Mouse (Mus musculus) lung, embryonic 16.5 days (tissue): ENCODE measurements at regions not wholly inside any gene's neighbourhood (a gene's known extent, or its start where the extent isn't known, plus 50 kb on each side); places are given as distances from the start of the nearest gene placed in this dataset.
"Not testable (repeated sequence)": the region's sequence is repeated elsewhere in the genome, so short reads cannot be mapped to it uniquely, and the experiment has no call there.

Source experiments
- ATAC-seq: fragments of 200-750 bp; cut with Nextera tagmentation; 2 replicates; pipeline ENCODE4 v1.8.0; 2017; ENCODE audit warnings: low read depth, mild to moderate bottlenecking, moderate library complexity
- H3K27ac ChIP-seq: fragments of 300-500 bp; sonication (generic); 2 replicates; pipeline ENCODE4 v1.5.1; 2014; ENCODE audit warnings: mild to moderate bottlenecking, control low read depth, low read length
- H3K27me3 ChIP-seq: fragments of 300-500 bp; sonication (generic); 2 replicates; pipeline ENCODE4 v1.6.1; 2014; ENCODE audit warnings: low read depth, low read length, mixed read lengths; ENCODE audit not compliant: control insufficient read depth, insufficient read depth
- H3K36me3 ChIP-seq: fragments of 300-500 bp; sonication (generic); 2 replicates; pipeline ENCODE4 v1.6.1; 2014; ENCODE audit warnings: low read length; ENCODE audit not compliant: control insufficient read depth, insufficient read depth
- H3K4me1 ChIP-seq: fragments of 300-500 bp; sonication (generic); replicated peaks from 2 replicates; pipeline ENCODE4 v1.6.1; 2014; ENCODE audit warnings: low read length, mixed read lengths; ENCODE audit not compliant: control insufficient read depth, insufficient read depth
- H3K4me2 ChIP-seq: fragments of 300-500 bp; sonication (generic); 2 replicates; pipeline ENCODE4 v1.6.1; 2014; ENCODE audit warnings: low read depth, low read length, control low read depth
- H3K4me3 ChIP-seq: fragments of 300-500 bp; sonication (generic); 2 replicates; pipeline ENCODE4 v1.5.1; 2014; ENCODE audit warnings: mild to moderate bottlenecking, low read length, control low read depth
- H3K9ac ChIP-seq: fragments of 300-500 bp; sonication (generic); 2 replicates; pipeline ENCODE4 v1.6.1; 2014; ENCODE audit warnings: low read length, control low read depth
- H3K9me3 ChIP-seq: fragments of 300-500 bp; sonication (generic); 2 replicates; pipeline ENCODE4 v1.6.1; 2016; ENCODE audit warnings: low read length; ENCODE audit not compliant: control insufficient read depth
- WGBS: fragments of 180-500 bp; shearing (Covaris S2); extraction: QIAGEN DNeasy Blood & Tissue Kit; methylation state at CpG from one replicate; pipeline ENCODE4 v1.1.7; 2014; 5-methylcytosine and 5-hydroxymethylcytosine counted together

DNA sequence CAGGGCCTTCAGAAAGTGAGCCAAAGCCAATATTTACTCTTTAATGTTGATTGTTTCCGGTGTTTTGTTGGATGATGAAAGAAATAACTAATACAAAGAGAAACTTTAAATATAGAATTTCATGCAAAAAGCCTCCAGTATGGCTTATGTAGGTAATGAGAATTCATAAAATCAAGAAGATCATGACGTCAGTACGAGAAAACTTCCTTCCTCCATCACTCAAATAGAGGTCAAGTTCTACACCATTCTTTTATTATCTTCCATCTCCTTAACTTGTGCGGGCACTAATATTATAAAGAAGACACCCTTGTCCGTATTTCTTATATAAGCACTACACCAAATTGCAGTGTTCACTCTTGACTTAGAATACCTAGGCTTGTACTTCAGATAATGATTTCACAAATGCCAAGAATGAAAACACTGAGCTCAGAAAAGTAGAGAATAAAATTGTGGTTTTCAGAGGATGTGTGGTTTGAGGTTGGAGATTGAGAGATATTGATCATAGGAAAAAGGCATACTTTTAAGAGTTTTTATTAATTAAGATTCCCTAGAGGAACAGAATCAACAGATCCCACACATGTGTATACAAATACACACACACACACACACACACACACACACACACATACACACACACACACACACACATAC, 130.8 kb upstream of the Slc13a1 start:
- no peaks in the 10 kb centered on the region for H3K27me3 ChIP-seq
- no peak overlapping the region for H3K27ac ChIP-seq
- no peak overlapping the region for H3K4me3 ChIP-seq
- H3K36me3 ChIP-seq: no peaks in the 10 kb centered on the region
- no peak overlapping the region for H3K9ac ChIP-seq
- 80% methylated on average over 5 of the region's 5 CpGs for WGBS
- H3K4me2 ChIP-seq: no peak overlapping the region
- no peak for ATAC-seq
- H3K9me3 ChIP-seq: no peaks in the 10 kb centered on the region
- H3K4me1 ChIP-seq: no peaks in the 10 kb centered on the region

DNA sequence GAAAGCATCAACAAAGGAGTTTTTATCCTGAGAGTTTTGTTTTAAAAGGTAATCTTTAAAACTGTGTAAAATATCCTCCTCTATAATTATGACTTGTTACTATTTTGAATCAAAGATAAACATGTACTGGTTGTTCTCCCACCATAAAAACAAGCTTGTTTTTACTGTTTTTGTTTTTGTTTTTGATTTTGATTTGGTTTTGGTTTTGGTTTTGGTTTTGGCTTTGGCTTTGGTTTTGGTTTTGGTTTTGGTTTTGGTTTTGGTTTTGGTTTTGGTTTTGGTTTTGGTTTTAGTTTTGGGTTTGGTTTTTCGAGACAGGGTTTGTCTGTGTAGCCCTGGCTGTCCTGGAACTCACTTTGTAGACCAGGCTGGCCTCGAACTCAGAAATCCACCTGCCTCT, 120.9 kb upstream of the Slc13a1 start:
- not testable (repeated sequence) for H3K27me3 ChIP-seq, ATAC-seq, H3K4me2 ChIP-seq, H3K27ac ChIP-seq, H3K9me3 ChIP-seq, H3K4me3 ChIP-seq, H3K36me3 ChIP-seq, H3K9ac ChIP-seq, H3K4me1 ChIP-seq
- 73% methylated on average over 2 of the region's 2 CpGs for WGBS

DNA sequence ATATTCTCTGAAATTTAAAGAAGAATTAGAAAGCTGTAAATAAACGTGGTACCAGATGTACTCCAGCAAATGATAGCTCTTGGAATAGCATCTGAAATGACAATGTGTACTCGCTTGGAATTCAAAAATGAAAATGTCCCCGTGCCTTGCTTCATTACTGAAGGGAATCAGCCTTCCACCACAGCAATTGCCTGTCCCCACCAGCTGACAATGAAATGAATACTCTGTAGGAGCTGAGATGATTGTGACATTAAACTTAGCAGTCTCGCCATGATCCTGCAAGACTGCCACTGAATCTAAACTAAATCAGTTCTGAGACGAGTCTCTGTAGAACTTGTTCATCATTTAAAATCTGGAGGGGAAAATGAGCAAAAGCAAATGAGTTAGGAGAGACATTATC, 104.9 kb upstream of the Slc13a1 start:
- H3K4me1 ChIP-seq: no peaks in the 10 kb centered on the region
- no peak overlapping the region for H3K4me3 ChIP-seq
- H3K9me3 ChIP-seq: no peaks in the 10 kb centered on the region
- H3K27ac ChIP-seq: no peak overlapping the region
- no peak overlapping the region for H3K4me2 ChIP-seq
- WGBS: 70% methylated on average over 5 of the region's 5 CpGs
- no peak overlapping the region for H3K9ac ChIP-seq
- no peak for ATAC-seq
- no peaks in the 10 kb centered on the region for H3K27me3 ChIP-seq
- H3K36me3 ChIP-seq: no peaks in the 10 kb centered on the region

- Histone ChIP-seq H3K9ac (no peak overlapping the region), H3K4me2 (no peak overlapping the region), H3K27ac (no peak overlapping the region), H3K9me3 (no peaks in the 10 kb centered on the region), H3K4me1 (no peaks in the 10 kb centered on the region), H3K4me3 (no peak overlapping the region), H3K27me3 (no peaks in the 10 kb centered on the region), H3K36me3 (no peaks in the 10 kb centered on the region)
- ATAC-seq: no peak
- 69% methylated on average over 3 of the region's 3 CpGs for WGBS
Measured at GRCm38 (mm10) chr6:24269633-24270032, 101.7 kb upstream of the Slc13a1 start.

GRCm38 (mm10) chr6:24263796-24264195, 95.9 kb upstream of the Slc13a1 start:
- WGBS: 76% methylated on average over 4 of the region's 4 CpGs
- H3K9ac ChIP-seq: no peak overlapping the region
- H3K9me3 ChIP-seq: no peaks in the 10 kb centered on the region
- no peak for ATAC-seq
- no peaks in the 10 kb centered on the region for H3K36me3 ChIP-seq
- no peak overlapping the region for H3K4me3 ChIP-seq
- no peaks in the 10 kb centered on the region for H3K27me3 ChIP-seq
- H3K4me2 ChIP-seq: no peak overlapping the region
- no peaks in the 10 kb centered on the region for H3K4me1 ChIP-seq
- H3K27ac ChIP-seq: no peak overlapping the region

GRCm38 (mm10) chr6:24262578-24262977, 94.7 kb upstream of the Slc13a1 start:
- H3K27ac ChIP-seq: no peak overlapping the region
- no peaks in the 10 kb centered on the region for H3K4me1 ChIP-seq
- H3K9ac ChIP-seq: no peak overlapping the region
- no peaks in the 10 kb centered on the region for H3K9me3 ChIP-seq
- no peaks in the 10 kb centered on the region for H3K27me3 ChIP-seq
- no peaks in the 10 kb centered on the region for H3K36me3 ChIP-seq
- 71% methylated on average over 5 of the region's 5 CpGs for WGBS
- no peak overlapping the region for H3K4me3 ChIP-seq
- ATAC-seq: no peak
- H3K4me2 ChIP-seq: no peak overlapping the region

DNA sequence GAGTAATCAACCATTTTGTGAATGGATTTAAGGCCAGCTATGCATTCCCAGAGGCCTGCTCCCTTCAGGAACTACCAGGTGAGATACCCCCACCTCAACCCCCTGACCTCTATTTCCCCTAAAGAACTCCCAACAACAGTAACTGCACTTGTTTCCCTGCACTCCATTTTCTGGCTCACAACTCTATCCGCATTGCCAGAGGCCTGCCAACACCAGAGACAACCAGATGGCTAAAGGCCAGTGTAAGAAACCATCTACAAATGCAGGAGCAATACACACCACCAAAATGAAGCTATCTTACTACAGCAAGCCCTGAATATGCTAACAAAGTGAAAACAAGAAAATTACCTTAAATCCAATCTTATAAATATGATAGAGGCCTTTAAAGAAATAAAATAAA, 77.7 kb upstream of the Slc13a1 start:
- WGBS: 83% methylated on average over 1 of the region's 1 CpGs
- Histone ChIP-seq H3K9me3 (no peaks in the 10 kb centered on the region), H3K9ac (no peak overlapping the region), H3K36me3 (no peaks in the 10 kb centered on the region), H3K27me3 (no peaks in the 10 kb centered on the region), H3K4me3 (no peak overlapping the region), H3K27ac (no peak overlapping the region), H3K4me1 (no peaks in the 10 kb centered on the region), H3K4me2 (no peak overlapping the region)
- ATAC-seq: no peak

DNA sequence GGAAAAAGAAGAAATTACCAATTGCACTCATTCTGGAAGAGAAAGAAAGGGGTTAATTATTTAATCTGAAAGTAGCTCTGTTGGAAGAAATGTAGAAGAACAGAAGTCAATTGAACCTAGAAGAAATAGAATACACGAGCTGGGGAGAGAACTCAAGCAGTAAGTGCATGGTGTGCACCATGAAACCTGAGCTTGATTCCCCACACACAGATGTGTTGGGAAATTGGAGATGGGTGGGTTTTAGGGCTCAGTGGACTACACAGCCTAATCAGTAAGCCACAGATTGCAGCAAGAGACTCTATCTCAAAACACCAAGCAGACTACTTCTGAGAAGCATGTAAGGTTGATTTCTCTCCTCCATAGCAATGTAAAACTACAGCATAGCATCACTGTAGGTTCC, 70.6 kb upstream of the Slc13a1 start:
- ATAC-seq: no peak
- H3K27me3 ChIP-seq: no peaks in the 10 kb centered on the region
- WGBS: 39% methylated on average over 1 of the region's 1 CpGs
- H3K27ac ChIP-seq: no peak overlapping the region
- H3K4me1 ChIP-seq: no peaks in the 10 kb centered on the region
- no peak overlapping the region for H3K4me2 ChIP-seq
- no peak overlapping the region for H3K9ac ChIP-seq
- no peaks in the 10 kb centered on the region for H3K9me3 ChIP-seq
- H3K36me3 ChIP-seq: no peaks in the 10 kb centered on the region
- no peak overlapping the region for H3K4me3 ChIP-seq

- Histone ChIP-seq H3K4me2 (no peak overlapping the region), H3K4me3 (no peak overlapping the region), H3K4me1 (no peaks in the 10 kb centered on the region), H3K36me3 (no peaks in the 10 kb centered on the region), H3K27me3 (no peaks in the 10 kb centered on the region), H3K27ac (no peak overlapping the region), H3K9me3 (no peaks in the 10 kb centered on the region), H3K9ac (no peak overlapping the region)
- 83% methylated on average over 2 of the region's 2 CpGs for WGBS
- ATAC-seq: no peak
Measured at GRCm38 (mm10) chr6:24238054-24238453, 70.2 kb upstream of the Slc13a1 start.

DNA sequence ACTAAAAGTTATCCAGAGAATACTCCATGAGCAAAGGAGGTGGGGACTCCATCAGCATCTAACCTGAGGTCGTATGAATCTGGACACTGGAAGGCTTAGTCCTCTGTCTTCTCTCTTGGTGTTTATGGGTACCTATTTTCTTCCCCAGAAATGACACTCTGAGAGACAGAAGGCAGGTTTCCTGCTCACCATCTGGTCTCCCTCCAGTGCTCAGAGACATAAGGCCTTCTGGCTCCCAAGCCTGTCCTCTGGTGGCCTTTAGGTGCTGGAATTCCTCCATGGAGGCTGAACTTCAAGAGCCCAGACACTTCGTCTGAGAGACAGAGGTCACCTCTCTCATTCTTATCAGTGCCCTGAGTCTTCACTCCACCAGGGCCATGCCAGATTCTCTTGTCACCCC, 65.7 kb upstream of the Slc13a1 start:
- Histone ChIP-seq H3K27ac (no peak overlapping the region), H3K9ac (no peak overlapping the region), H3K4me1 (no peaks in the 10 kb centered on the region), H3K9me3 (no peaks in the 10 kb centered on the region), H3K27me3 (no peaks in the 10 kb centered on the region), H3K4me2 (no peak overlapping the region), H3K36me3 (no peaks in the 10 kb centered on the region), H3K4me3 (no peak overlapping the region)
- ATAC-seq: no peak
- WGBS: 58% methylated on average over 2 of the region's 2 CpGs
